Mouse (Mus musculus): Measurements from ENCODE around the gene Vmn2r29.
"Not testable (repeated sequence)": the region's sequence is repeated elsewhere in the genome, so short reads cannot be mapped to it uniquely, and the experiment has no call there.

Vmn2r29 gene

GRCm38 (mm10) chr7:7247228-7247627, at the start of gene Vmn2r29:
Gene Vmn2r29, minus strand, starts transcription at chr7:7247328.
- not testable (repeated sequence) for DNase-seq

- peak; percentile 63 to 68 for DNase-seq
Observed at GRCm38 (mm10) chr7:7295595-7295994, 48.5 kb upstream of the Vmn2r29 start.

GRCm38 (mm10) chr7:7281383-7281782, 34.3 kb upstream of the Vmn2r29 start:
- no peak for DNase-seq

GRCm38 (mm10) chr7:7277966-7278567, 30.9 kb upstream of the Vmn2r29 start, which contains the start of gene Gm45844:
Gene Gm45844, minus strand, starts transcription at chr7:7278289.
- DNase-seq = peak; percentile 86 to 91

- DNase-seq = peak; percentile 32 to 53
Observed at GRCm38 (mm10) chr7:7277556-7277955, 30.4 kb upstream of the Vmn2r29 start.

- DNase-seq = peak; percentile 50 to 67
Observed at GRCm38 (mm10) chr7:7209313-7210151, 37.6 kb downstream of the Vmn2r29 start, which contains the start of gene Zfp772. Gene Zfp772, minus strand, starts transcription at chr7:7209998.

GRCm38 (mm10) chr7:7188191-7188942, 58.8 kb downstream of the Vmn2r29 start:
- peak; percentile 82 to 88 for DNase-seq

- no peak for DNase-seq
Observed at GRCm38 (mm10) chr7:7187417-7188190, 59.5 kb downstream of the Vmn2r29 start.

GRCm38 (mm10) chr7:7185897-7186296, 61.2 kb downstream of the Vmn2r29 start:
- no peak for DNase-seq

Data from cerebellum, adult 18-20 months (tissue).